Mouse (Mus musculus): Measurements from ENCODE around the gene Cenpf. TPM values are rescaled to one million over a fixed set of nuclear protein-coding genes. Genes with fewer than 3 reads are reported as not detected.

Gene Cenpf
- polyA plus RNA-seq, 1 experiment from 2014 or later: 49.8 TPM

- H3K36me3 ChIP-seq (ENCODE audit: control insufficient read depth, insufficient read depth): peaks cover 50% of the 10 kb centered on the region
- no peak for ATAC-seq (ENCODE audit: low read depth)
- whole genome bisulfite sequencing (ENCODE audit: insufficient replicate concordance): 86% methylated on average over 9 of the region's 9 CpGs
These were observed 3.0 kb downstream of the Cenpf start for GRCm38 (mm10) chr1:189684786-189685415.

DNA sequence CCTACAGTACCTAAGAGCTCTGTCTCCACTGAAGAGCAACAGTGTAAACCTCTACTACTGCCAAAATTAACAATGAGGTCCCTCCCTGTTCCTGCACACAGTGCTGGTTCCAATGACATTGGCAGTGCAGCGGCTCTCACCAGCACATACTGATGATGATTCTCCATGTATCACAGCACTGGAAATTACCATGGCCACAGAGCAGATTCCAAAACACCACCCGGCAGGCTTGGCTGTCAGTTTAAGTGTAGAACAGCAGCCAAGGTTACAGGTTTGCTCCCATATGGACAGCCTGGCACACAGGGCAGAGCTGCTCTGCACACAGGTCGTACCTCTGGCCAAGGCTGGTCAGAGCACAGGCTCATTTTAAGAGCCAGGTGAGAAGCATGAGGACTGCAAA, 8.3 kb downstream of the Cenpf start:
- 86% methylated on average over 3 of the region's 3 CpGs for WGBS (ENCODE audit: insufficient replicate concordance)
- Histone ChIP-seq H3K27me3 (ENCODE audit: control insufficient read depth, insufficient read depth, low read depth, low read length) (no peaks in the 10 kb centered on the region), H3K9ac (ENCODE audit: low read depth, low read length) (no peak overlapping the region), H3K4me2 (ENCODE audit: low read depth, low read length) (no peak overlapping the region), H3K4me3 (ENCODE audit: low read depth, low read length) (no peak overlapping the region), H3K9me3 (replicated peaks; ENCODE audit: control insufficient read depth, low read length) (no peaks in the 10 kb centered on the region), H3K36me3 (ENCODE audit: control insufficient read depth, insufficient read depth) (peaks cover 76% of the 10 kb centered on the region), H3K4me1 (ENCODE audit: control insufficient read depth, low read depth, low read length) (no peaks in the 10 kb centered on the region), H3K27ac (ENCODE audit: low read length) (no peak overlapping the region)
- ATAC-seq (ENCODE audit: low read depth): no peak

More at GRCm38 (mm10) chr1:189684786-189685415, 3.0 kb downstream of the Cenpf start:
- Histone ChIP-seq H3K27me3 (ENCODE audit: control insufficient read depth, insufficient read depth, low read depth, low read length) (no peaks in the 10 kb centered on the region), H3K27ac (ENCODE audit: low read length) (no peak overlapping the region), H3K9ac (ENCODE audit: low read depth, low read length) (no peak overlapping the region), H3K4me2 (ENCODE audit: low read depth, low read length) (no peak overlapping the region), H3K9me3 (replicated peaks; ENCODE audit: control insufficient read depth, low read length) (no peaks in the 10 kb centered on the region), H3K4me1 (ENCODE audit: control insufficient read depth, low read depth, low read length) (peaks cover 11% of the 10 kb centered on the region), H3K4me3 (ENCODE audit: low read depth, low read length) (no peak overlapping the region)

GRCm38 (mm10) chr1:189675953-189676352, 11.9 kb downstream of the Cenpf start:
- Histone ChIP-seq H3K9ac (ENCODE audit: low read depth, low read length) (no peak overlapping the region), H3K27ac (ENCODE audit: low read length) (no peak overlapping the region), H3K4me3 (ENCODE audit: low read depth, low read length) (no peak overlapping the region), H3K4me2 (ENCODE audit: low read depth, low read length) (no peak overlapping the region), H3K36me3 (ENCODE audit: control insufficient read depth, insufficient read depth) (peaks cover 64% of the 10 kb centered on the region), H3K4me1 (ENCODE audit: control insufficient read depth, low read depth, low read length) (no peaks in the 10 kb centered on the region), H3K9me3 (replicated peaks; ENCODE audit: control insufficient read depth, low read length) (no peaks in the 10 kb centered on the region), H3K27me3 (ENCODE audit: control insufficient read depth, insufficient read depth, low read depth, low read length) (no peaks in the 10 kb centered on the region)
- no peak for ATAC-seq (ENCODE audit: low read depth)
- 84% methylated on average over 4 of the region's 4 CpGs for WGBS (ENCODE audit: insufficient replicate concordance)

- H3K27me3 ChIP-seq (ENCODE audit: control insufficient read depth, insufficient read depth, low read depth, low read length): no peaks in the 10 kb centered on the region
- no peak overlapping the region for H3K9ac ChIP-seq (ENCODE audit: low read depth, low read length)
- no peaks in the 10 kb centered on the region for H3K9me3 ChIP-seq (replicated peaks; ENCODE audit: control insufficient read depth, low read length)
- WGBS (ENCODE audit: insufficient replicate concordance): 81% methylated on average over 1 of the region's 1 CpGs
- ATAC-seq (ENCODE audit: low read depth): no peak
- H3K4me3 ChIP-seq (ENCODE audit: low read depth, low read length): no peak overlapping the region
- H3K27ac ChIP-seq (ENCODE audit: low read length): no peak overlapping the region
- H3K36me3 ChIP-seq (ENCODE audit: control insufficient read depth, insufficient read depth): peaks cover 60% of the 10 kb centered on the region
- no peaks in the 10 kb centered on the region for H3K4me1 ChIP-seq (ENCODE audit: control insufficient read depth, low read depth, low read length)
- H3K4me2 ChIP-seq (ENCODE audit: low read depth, low read length): no peak overlapping the region
These were observed 12.5 kb downstream of the Cenpf start for GRCm38 (mm10) chr1:189675421-189675820.

DNA sequence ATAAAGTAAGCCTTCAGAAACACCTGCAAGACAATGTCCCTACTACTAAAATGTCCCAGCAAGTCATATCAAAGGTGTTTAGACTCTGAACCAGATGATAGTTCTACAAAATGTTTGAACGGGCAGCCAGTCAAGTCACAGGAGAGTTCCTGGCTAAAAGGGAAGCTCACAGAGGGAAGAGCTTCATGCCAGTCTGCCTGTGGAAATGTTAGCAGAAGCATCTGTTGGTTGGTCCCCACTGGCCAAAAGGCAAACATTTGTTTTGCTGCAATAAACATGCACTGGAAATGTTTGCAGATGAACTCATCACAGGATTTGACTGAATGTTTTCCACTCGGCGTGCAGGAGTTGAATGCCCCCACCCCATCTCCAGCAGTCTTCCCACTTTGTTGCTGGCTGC, 21.9 kb downstream of the Cenpf start:
- no peak for ATAC-seq (ENCODE audit: low read depth)
- Histone ChIP-seq H3K27ac (ENCODE audit: low read length) (no peak overlapping the region), H3K36me3 (ENCODE audit: control insufficient read depth, insufficient read depth) (peaks cover 63% of the 10 kb centered on the region), H3K4me2 (ENCODE audit: low read depth, low read length) (no peak overlapping the region), H3K4me3 (ENCODE audit: low read depth, low read length) (no peak overlapping the region), H3K9me3 (replicated peaks; ENCODE audit: control insufficient read depth, low read length) (no peaks in the 10 kb centered on the region), H3K4me1 (ENCODE audit: control insufficient read depth, low read depth, low read length) (no peaks in the 10 kb centered on the region), H3K9ac (ENCODE audit: low read depth, low read length) (no peak overlapping the region), H3K27me3 (ENCODE audit: control insufficient read depth, insufficient read depth, low read depth, low read length) (no peaks in the 10 kb centered on the region)
- 79% methylated on average over 3 of the region's 3 CpGs for WGBS (ENCODE audit: insufficient replicate concordance)

- H3K4me2 ChIP-seq (ENCODE audit: low read depth, low read length): no peak overlapping the region
- H3K4me3 ChIP-seq (ENCODE audit: low read depth, low read length): no peak overlapping the region
- no peak for ATAC-seq (ENCODE audit: low read depth)
- no peak overlapping the region for H3K27ac ChIP-seq (ENCODE audit: low read length)
- no peaks in the 10 kb centered on the region for H3K27me3 ChIP-seq (ENCODE audit: control insufficient read depth, insufficient read depth, low read depth, low read length)
- no peaks in the 10 kb centered on the region for H3K9me3 ChIP-seq (replicated peaks; ENCODE audit: control insufficient read depth, low read length)
- WGBS (ENCODE audit: insufficient replicate concordance): 84% methylated on average over 4 of the region's 4 CpGs
- H3K9ac ChIP-seq (ENCODE audit: low read depth, low read length): no peak overlapping the region
- H3K4me1 ChIP-seq (ENCODE audit: control insufficient read depth, low read depth, low read length): no peaks in the 10 kb centered on the region
- peaks cover 62% of the 10 kb centered on the region for H3K36me3 ChIP-seq (ENCODE audit: control insufficient read depth, insufficient read depth)
These were observed 23.1 kb downstream of the Cenpf start for GRCm38 (mm10) chr1:189664873-189665144.

DNA sequence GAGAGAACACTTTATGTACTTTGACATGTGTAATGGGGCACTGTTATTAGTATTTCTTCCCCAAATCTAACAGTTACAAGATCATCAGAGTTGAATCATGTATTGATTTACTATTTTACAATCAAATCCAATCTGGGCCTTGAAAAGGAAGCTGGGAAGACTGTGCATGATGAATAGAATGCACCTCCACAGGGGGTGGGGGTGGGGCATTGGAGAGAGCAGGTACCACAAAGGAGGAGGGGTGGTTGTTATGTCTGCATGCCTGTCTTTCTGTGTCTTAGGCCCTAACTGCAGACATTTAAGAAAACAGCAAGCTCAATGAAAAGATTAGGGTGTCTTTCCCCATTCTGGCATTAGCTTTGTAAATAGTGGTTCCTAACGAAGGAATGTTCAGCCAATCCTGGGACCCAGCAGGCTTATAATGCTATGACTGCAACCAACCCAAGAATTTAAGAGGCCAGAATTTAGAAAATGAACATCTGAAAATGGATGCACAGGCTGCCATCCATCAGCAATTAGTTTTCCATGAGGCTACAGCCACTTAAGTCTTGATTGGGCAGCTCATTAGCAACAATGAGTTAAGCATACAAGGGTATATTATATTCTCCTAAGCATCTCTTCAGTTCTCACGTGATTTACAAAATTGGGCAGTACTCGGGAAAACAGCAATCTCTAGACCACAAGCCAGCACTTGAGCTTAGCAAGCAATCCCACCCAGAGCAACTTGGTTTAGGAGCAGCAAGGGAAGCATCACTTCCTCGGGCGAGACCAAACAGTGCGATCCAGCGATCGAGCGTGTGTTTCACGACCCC, 23.6 kb downstream of the Cenpf start:
- Histone ChIP-seq H3K9me3 (replicated peaks; ENCODE audit: control insufficient read depth, low read length) (no peaks in the 10 kb centered on the region), H3K36me3 (ENCODE audit: control insufficient read depth, insufficient read depth) (peaks cover 60% of the 10 kb centered on the region), H3K27me3 (ENCODE audit: control insufficient read depth, insufficient read depth, low read depth, low read length) (no peaks in the 10 kb centered on the region), H3K4me2 (ENCODE audit: low read depth, low read length) (no peak overlapping the region), H3K27ac (ENCODE audit: low read length) (no peak overlapping the region), H3K4me1 (ENCODE audit: control insufficient read depth, low read depth, low read length) (no peaks in the 10 kb centered on the region), H3K4me3 (ENCODE audit: low read depth, low read length) (no peak overlapping the region), H3K9ac (ENCODE audit: low read depth, low read length) (no peak overlapping the region)
- WGBS (ENCODE audit: insufficient replicate concordance): 89% methylated on average over 10 of the region's 10 CpGs
- no peak for ATAC-seq (ENCODE audit: low read depth)

- Histone ChIP-seq H3K36me3 (ENCODE audit: control insufficient read depth, insufficient read depth) (peaks cover 59% of the 10 kb centered on the region), H3K27ac (ENCODE audit: low read length) (no peak overlapping the region), H3K4me3 (ENCODE audit: low read depth, low read length) (no peak overlapping the region), H3K27me3 (ENCODE audit: control insufficient read depth, insufficient read depth, low read depth, low read length) (no peaks in the 10 kb centered on the region), H3K4me2 (ENCODE audit: low read depth, low read length) (no peak overlapping the region), H3K4me1 (ENCODE audit: control insufficient read depth, low read depth, low read length) (no peaks in the 10 kb centered on the region), H3K9ac (ENCODE audit: low read depth, low read length) (no peak overlapping the region), H3K9me3 (replicated peaks; ENCODE audit: control insufficient read depth, low read length) (no peaks in the 10 kb centered on the region)
- no peak for ATAC-seq (ENCODE audit: low read depth)
- 88% methylated on average over 1 of the region's 1 CpGs for WGBS (ENCODE audit: insufficient replicate concordance)
These were observed 24.4 kb downstream of the Cenpf start for GRCm38 (mm10) chr1:189663437-189663836.

DNA sequence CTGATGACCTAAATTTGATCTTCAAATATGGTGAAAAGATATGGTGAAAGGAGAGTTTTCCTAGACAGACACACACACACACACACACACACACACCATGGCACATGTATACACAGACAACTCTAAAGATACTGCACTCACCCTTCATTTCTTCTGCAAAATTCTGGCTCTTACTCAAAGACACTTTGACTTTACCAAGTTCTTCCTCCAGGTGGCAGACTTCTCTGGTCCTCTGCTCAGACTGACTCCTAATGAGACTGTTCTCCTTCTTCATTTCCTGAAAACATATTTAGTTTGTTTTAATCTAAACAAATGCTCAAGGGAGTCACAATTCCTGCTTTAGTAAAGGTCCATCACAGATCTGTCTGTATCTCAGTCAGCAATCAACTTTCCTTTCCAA, 26.0 kb downstream of the Cenpf start:
- no peak overlapping the region for H3K9ac ChIP-seq (ENCODE audit: low read depth, low read length)
- H3K4me3 ChIP-seq (ENCODE audit: low read depth, low read length): no peak overlapping the region
- H3K27ac ChIP-seq (ENCODE audit: low read length): no peak overlapping the region
- ATAC-seq (ENCODE audit: low read depth): no peak
- H3K27me3 ChIP-seq (ENCODE audit: control insufficient read depth, insufficient read depth, low read depth, low read length): no peaks in the 10 kb centered on the region
- H3K36me3 ChIP-seq (ENCODE audit: control insufficient read depth, insufficient read depth): peaks cover 59% of the 10 kb centered on the region
- H3K9me3 ChIP-seq (replicated peaks; ENCODE audit: control insufficient read depth, low read length): no peaks in the 10 kb centered on the region
- H3K4me1 ChIP-seq (ENCODE audit: control insufficient read depth, low read depth, low read length): no peaks in the 10 kb centered on the region
- H3K4me2 ChIP-seq (ENCODE audit: low read depth, low read length): no peak overlapping the region

Data from liver, embryonic 16.5 days (tissue).